Mouse (Mus musculus) c-Kit-positive CD71-negative TER-119-negative erythroid progenitor cells, embryonic 14.5 days (primary cell): Measurements from ENCODE around the gene Aldh9a1.

Experiments used
- DNase-seq: peaks from one replicate; pipeline ENCODE4 v3.0.0-alpha.2; 2013; ENCODE audit warnings: low read depth

The Aldh9a1 gene

DNA sequence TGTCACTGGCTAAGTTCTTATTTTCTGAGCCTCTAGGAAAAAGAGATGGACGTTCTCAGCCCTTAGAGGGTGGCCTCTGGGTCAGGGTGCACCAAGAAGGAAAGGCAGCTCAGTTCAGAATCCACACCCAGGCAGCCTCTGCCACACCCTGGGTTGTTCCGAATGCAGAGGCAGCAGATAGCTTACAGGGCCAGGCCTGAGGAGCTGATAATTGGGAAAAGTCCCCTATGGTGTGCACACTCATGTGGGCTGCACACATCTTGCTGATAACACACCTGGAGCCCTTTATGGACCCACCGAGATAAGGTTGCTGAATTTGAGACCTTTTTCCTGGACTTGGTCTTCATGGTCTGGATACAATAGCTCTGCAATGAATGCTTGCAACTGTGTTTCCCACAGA, 34.4 kb downstream of the Aldh9a1 start:
- peak; percentile 30 for DNase-seq

DNA sequence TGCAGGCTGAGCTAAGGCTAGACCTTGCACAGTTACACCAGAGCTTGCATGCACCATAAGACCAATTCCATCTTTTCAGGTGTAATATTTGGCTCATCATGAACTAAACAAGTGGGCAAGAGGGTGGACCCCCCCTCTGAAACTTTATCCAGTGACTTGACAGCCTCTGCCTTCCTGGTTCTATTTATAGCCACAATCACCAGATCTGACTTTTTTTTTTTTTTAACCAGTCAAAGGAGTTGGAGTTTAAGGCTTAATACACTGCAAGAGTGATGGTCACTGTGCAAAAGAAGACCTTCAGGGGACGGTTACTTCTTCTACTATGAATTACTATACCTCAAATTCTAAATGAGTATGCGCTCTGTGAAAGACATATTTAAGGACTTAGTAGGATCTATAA, 35.4 kb downstream of the Aldh9a1 start:
- DNase-seq = no peak

- DNase-seq = no peak
Measured at GRCm38 (mm10) chr1:167385636-167386035, 35.8 kb downstream of the Aldh9a1 start.

GRCm38 (mm10) chr1:167386466-167386865, 36.7 kb downstream of the Aldh9a1 start:
- DNase-seq = no peak

- no peak for DNase-seq
Measured at GRCm38 (mm10) chr1:167387310-167387709, 37.5 kb downstream of the Aldh9a1 start.

DNA sequence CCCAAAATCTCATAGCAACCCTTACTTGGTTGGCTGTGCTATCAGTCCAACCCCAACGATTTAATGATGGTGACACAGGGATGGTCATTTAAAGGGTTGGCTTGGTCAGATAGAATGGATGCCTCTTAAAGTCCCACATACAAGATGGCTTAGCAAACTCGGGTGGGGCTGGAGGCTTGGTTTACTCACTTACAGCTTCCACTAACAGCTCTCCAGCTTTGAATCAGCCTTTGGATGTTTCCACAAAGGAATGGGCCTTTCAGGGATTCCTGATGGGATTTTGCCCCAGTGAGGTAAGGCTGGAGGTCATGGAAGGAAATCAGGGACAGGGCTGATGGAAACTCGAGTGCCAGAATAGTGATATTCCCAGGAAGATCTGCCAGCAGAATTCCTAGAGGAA, 38.0 kb downstream of the Aldh9a1 start:
- DNase-seq = no peak

- DNase-seq = no peak
Measured at GRCm38 (mm10) chr1:167388571-167388970, 38.8 kb downstream of the Aldh9a1 start.

DNA sequence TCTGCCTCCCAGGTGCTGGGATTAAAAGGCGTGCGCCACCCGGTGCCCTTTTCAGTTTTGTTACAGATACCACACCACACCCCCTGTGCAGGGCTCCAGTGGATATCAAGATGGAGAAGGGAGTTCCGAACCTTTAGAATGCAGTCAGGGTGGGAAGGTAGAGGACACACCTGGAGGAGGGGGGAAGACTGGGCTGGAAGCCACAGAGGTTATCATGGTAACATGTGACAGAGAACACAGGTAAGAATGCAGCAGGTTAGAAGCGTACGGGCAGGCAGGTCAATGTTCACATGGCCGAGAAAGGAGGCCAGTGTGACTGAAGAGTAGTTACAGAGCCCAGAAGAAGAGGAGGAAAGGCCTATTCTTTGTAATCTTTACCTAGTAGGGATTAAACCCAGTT, 39.8 kb downstream of the Aldh9a1 start:
- DNase-seq = no peak

DNA sequence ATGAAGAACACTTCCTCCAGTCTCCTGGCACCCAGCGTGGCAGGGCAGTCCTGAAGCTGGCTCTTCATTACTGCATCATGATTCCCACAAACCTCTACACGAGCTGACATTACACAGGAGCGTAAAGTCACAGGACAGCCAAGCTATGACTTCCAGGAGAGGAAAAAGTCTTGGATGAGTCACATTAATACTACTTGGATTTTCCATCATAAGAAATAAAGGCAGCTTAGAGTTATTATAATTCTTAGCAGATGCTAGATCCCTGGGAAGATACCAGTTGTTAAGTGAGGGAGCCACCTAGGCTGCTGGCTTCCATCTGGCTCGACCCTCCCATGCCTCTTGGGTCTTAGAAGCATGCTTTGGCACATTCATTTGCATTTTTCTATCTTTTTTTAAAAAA, 40.6 kb downstream of the Aldh9a1 start:
- DNase-seq = no peak

DNA sequence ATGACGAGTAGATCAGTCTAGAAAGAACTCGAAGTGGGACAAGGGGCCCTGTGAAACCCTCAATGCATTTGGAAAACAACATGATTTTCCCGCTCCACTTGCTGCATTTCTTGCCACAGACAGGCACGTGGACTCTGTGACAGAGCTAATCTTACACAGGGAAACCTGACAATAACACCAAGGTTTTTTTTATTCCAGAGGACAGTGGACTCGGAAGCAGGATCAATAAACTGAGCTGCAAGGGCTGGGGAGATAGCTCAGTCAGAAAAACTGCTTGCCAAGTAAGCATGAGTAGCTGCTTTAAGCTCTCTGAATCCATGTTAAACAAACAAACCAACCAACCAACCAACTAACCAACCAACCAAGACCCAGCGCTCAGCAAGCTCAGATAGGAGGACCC, 41.5 kb downstream of the Aldh9a1 start:
- DNase-seq = no peak

DNA sequence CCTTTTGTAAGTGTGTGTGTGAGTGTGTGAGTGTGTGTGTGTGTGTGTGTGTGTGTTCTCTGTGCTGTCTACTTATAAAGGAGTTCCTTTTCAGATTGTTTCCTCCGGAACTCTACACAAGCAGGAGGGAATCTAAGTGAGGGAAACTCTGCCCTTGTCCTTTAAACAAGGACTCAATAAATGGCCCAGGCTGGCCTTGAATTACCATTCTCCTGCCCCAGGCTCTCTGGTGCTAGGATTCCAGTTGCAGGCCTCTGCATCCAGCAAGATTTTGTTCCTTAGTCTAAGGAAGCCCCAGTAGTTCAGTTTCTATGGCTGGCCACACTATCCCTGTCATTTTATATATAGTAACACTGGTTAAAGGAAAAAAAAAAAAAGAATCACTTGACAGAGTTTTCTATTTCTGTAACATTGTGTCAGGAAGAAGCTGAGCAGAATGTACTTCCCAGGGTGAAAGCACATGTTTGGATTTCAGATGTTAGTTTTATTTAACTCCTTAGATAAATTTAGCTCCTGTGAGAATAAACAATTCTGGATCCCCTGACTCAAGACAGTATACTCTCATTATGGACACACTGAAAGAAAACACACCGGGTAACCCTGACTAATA, 42.3 kb downstream of the Aldh9a1 start:
- DNase-seq = no peak

DNA sequence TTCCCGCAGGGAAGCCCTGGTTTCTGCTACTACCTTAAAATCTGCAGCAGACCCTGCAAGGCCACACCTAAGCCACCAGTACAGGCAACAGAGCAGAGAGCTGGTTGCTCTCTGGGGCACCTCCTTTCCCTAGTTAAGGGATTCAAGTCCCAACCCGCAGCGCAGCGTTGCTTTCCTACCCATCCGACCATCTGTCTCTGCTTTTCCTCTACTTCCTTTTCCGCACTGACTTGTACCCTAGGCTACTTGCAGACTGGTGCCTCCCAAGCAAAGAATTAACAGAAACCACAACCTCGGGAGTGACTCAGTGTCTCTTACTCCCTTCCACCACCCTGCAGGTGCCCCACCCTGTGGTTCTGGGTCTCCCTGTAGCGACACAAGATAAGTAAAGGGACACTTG, 42.9 kb downstream of the Aldh9a1 start:
- DNase-seq = peak; percentile 71

DNA sequence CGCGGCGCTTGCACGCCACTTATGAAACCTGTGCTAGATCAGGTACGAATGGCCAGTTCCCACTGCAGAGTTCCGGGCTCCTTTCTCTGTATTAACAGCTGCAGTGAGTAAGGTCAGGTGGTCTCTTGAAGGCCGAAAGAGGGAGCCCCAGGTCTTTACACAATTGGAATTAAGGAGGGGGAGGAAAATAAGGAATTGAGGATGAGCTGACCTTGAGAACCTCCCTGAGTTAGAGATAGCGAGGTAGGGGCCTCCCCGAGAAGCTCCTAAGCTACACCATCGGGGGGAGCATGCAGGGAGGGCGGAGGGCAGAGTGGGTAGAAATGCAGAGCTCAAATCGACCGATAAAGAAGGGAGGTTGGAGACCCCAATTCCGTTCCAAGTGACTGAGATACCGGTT, 43.5 kb downstream of the Aldh9a1 start:
- peak; percentile 22 for DNase-seq

DNA sequence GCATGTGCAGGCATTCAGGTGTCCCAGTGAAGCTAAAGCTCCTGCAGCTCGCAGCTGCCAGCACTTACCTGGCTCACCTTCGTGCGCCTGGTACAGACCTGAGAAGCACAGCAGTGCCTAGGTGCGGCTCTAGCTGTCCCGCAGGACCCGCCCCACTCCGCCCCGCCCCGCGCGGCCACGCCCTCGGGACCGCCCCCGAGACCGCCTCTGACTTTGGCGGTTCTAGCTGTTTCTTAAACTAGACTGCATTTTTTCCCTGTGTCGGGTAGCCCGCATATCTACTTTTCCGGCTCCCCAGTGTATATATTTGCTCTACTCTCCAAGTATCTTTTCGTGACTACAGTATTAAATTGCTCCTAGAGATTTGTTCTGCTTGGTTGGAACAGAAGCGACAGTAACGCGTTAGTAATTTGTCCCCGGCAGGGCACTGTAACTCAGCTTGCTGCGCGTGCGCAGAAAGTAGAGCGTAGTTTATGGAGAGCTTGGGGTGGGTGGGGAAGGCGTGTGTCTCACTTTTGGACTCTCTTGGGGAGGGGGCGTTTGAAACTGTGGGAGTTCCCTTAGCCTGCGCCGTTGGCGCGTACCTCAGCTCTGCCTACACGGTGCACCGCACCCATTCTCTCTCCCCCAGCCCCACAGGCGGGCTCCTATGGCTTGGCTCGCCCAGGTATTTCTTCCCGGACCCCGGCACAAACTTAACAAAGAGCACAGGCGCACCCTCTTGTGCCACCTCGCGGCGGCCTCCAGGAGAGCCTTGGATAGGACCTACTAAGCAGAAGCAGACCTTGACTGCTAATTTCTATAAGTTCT, 44.1 kb downstream of the Aldh9a1 start, which contains the start of gene Mgst3:
Gene Mgst3 (minus strand): TSS at position 159 of the 810 bp plus-strand sequence.
- DNase-seq = peak; percentile 97

DNA sequence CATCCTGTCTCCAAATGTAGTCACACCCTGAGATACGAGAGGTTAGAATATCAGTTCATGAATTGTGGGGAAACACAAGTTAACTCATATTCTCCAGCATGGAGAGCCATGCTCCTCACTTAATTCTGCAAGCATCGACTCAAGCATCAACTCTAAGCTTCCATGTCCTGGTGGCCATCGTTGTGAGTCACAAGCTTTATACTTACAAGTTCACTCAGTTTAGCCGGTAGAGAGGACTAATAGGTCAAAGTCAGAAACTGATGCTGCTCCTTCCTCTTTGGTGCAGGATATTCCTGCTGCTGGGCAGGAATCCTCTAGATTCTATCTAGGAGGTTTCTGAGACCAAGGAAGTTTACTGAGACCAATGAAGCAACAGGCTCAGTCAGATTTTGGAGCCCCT, 55.4 kb downstream of the Aldh9a1 start:
- DNase-seq = no peak

GRCm38 (mm10) chr1:167409601-167410000, 59.8 kb downstream of the Aldh9a1 start:
- DNase-seq = no peak

DNA sequence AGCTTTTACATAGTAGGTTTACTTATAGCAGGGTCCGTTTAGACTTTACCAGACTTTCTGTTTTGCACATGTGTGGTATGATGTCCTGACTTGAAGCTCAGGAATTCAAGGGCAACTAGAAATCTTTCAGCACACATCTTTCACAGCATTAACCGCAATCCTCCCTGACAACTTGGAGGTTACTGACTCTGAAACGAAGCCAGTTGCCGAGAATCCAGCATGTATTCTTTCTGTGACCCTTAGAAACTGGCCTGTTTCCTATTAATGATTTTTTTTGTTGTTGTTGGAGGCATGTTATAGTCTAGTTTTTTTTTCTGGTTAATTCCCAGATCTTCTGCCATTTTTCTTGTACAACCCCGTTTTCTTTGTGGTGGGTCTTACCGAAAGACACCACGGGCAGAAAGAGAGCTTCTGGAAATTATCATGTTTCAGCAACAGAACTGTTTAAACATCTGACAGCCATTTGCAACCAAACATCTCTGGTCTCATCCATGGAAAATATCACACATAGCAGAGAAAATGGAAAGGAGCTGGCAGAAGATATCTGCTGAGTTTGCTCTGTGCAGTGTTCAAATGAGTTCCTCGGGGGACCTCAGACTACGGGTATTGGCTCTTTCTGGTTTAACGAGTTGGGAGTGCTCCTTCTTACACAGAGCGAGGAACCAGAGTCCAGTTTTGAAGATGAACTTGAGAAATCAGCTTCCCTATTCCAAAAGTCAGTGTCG, 62.4 kb downstream of the Aldh9a1 start:
- no peak for DNase-seq

GRCm38 (mm10) chr1:167414846-167415245, 65.1 kb downstream of the Aldh9a1 start:
- DNase-seq = peak; percentile 63
